8 mouse cellular contexts compared by ENCODE assay signal in genomic region chr5:35973800-35974199, GRCm38 (mm10).
DNase-seq lines count a peak whose midpoint lies in the region; ATAC-seq and TF ChIP-seq lines count a peak whose summit lies in the region.

No protein-coding gene starts in this region.

- 80% methylated on average over 12 of the region's 12 CpGs for WGBS in neural tube, embryonic 13.5 days
- 70% methylated on average over 12 of the region's 12 CpGs for whole genome bisulfite sequencing in neural tube, embryonic 15.5 days
- 12% methylated on average over 12 of the region's 12 CpGs for WGBS in lung, adult 2 months
- WGBS in midbrain, postnatal 0 days = 79% methylated on average over 12 of the region's 12 CpGs
- whole genome bisulfite sequencing in hindbrain, embryonic 12.5 days = 83% methylated on average over 12 of the region's 12 CpGs

- TF ChIP-seq POLR2A in lung, adult 2 months (IDR thresholded peaks at IDR 0.05; ENCODE audit: borderline replicate concordance, extremely low read depth, low read depth, low read length) = no peak

- peaks cover 85% of the 10 kb centered on the region for H3K36me3 ChIP-seq in neural tube, embryonic 13.5 days
- H3K36me3 ChIP-seq in neural tube, embryonic 15.5 days = peaks cover 57% of the 10 kb centered on the region
- peaks cover 37% of the 10 kb centered on the region for H3K36me3 ChIP-seq in midbrain, postnatal 0 days (ENCODE audit: insufficient read depth, low read length)
- H3K36me3 ChIP-seq in hindbrain, embryonic 12.5 days = peaks cover 77% of the 10 kb centered on the region

- H3K9me3 ChIP-seq in neural tube, embryonic 13.5 days = no peaks in the 10 kb centered on the region
- no peaks in the 10 kb centered on the region for H3K9me3 ChIP-seq in neural tube, embryonic 15.5 days (replicated peaks)
- no peaks in the 10 kb centered on the region for H3K9me3 ChIP-seq in midbrain, postnatal 0 days (ENCODE audit: low read length)
- no peaks in the 10 kb centered on the region for H3K9me3 ChIP-seq in hindbrain, embryonic 12.5 days (replicated peaks)

- 0 out of 2 replicates have a peak overlapping the region, but pooled peaks have one; percentile 34 for H3K27ac ChIP-seq in neural tube, embryonic 13.5 days (replicated peaks)
- no peak overlapping the region; the same call in 1 of the 2 replicates for H3K27ac ChIP-seq in neural tube, embryonic 15.5 days (replicated peaks)
- H3K27ac ChIP-seq in midbrain, postnatal 0 days (ENCODE audit: low read depth, low read length) = no peak overlapping the region
- H3K27ac ChIP-seq in hindbrain, embryonic 12.5 days = no peak overlapping the region

- no peak overlapping the region for H3K4me3 ChIP-seq in neural tube, embryonic 13.5 days
- H3K4me3 ChIP-seq in neural tube, embryonic 15.5 days (replicated peaks) = no peak overlapping the region
- H3K4me3 ChIP-seq in lung, adult 2 months (replicated peaks; ENCODE audit: extremely low read depth, low read depth, low read length) = peak overlapping the region; percentile 6
- no peak overlapping the region for H3K4me3 ChIP-seq in midbrain, postnatal 0 days (ENCODE audit: low read depth, low read length)
- H3K4me3 ChIP-seq in hindbrain, embryonic 12.5 days = no peak overlapping the region

- no peak for TF ChIP-seq CTCF in lung, adult 2 months (IDR thresholded peaks at IDR 0.05; ENCODE audit: insufficient read depth, low read length)
- no peak for TF ChIP-seq CTCF in midbrain, postnatal 0 days (IDR thresholded peaks at IDR 0.05)

- peaks cover 20% of the 10 kb centered on the region for H3K4me1 ChIP-seq in neural tube, embryonic 13.5 days (replicated peaks)
- peaks cover 8% of the 10 kb centered on the region for H3K4me1 ChIP-seq in neural tube, embryonic 15.5 days
- peaks cover 6% of the 10 kb centered on the region for H3K4me1 ChIP-seq in lung, adult 2 months (ENCODE audit: control insufficient read depth, insufficient read depth, low read length)
- H3K4me1 ChIP-seq in midbrain, postnatal 0 days (ENCODE audit: insufficient read depth, low read length) = no peaks in the 10 kb centered on the region
- peaks cover 23% of the 10 kb centered on the region for H3K4me1 ChIP-seq in hindbrain, embryonic 12.5 days

- H3K9ac ChIP-seq in neural tube, embryonic 13.5 days = no peak overlapping the region
- H3K9ac ChIP-seq in neural tube, embryonic 15.5 days (replicated peaks) = no peak overlapping the region
- H3K9ac ChIP-seq in midbrain, postnatal 0 days (replicated peaks; ENCODE audit: low read length, poor library complexity, severe bottlenecking) = no peak overlapping the region
- no peak overlapping the region for H3K9ac ChIP-seq in hindbrain, embryonic 12.5 days

- H3K27me3 ChIP-seq in neural tube, embryonic 13.5 days = no peaks in the 10 kb centered on the region
- no peaks in the 10 kb centered on the region for H3K27me3 ChIP-seq in neural tube, embryonic 15.5 days (replicated peaks)
- H3K27me3 ChIP-seq in midbrain, postnatal 0 days (ENCODE audit: insufficient read depth, low read length) = no peaks in the 10 kb centered on the region
- H3K27me3 ChIP-seq in hindbrain, embryonic 12.5 days = no peaks in the 10 kb centered on the region

- no peak for ATAC-seq in neural tube, embryonic 13.5 days (ENCODE audit: low read depth)
- ATAC-seq in neural tube, embryonic 15.5 days (ENCODE audit: low FRiP score) = no peak
- peak; percentile 81 for ATAC-seq in inflammation-experienced regulatory T-cells, adult 6 months
- no peak for ATAC-seq in midbrain, postnatal 0 days (ENCODE audit: low FRiP score)
- ATAC-seq in hindbrain, embryonic 12.5 days (ENCODE audit: low FRiP score) = no peak

- DNase-seq in fibroblast of lung, adult 2 months (ENCODE audit: low read depth) = peak; percentile 60
- DNase-seq in lung, adult 2 months = peak; percentile 66
- DNase-seq in testis, postnatal 10 days (ENCODE audit: low spot score) = peak; percentile 92
- DNase-seq in midbrain, postnatal 0 days (ENCODE audit: low spot score) = no peak

- H3K4me2 ChIP-seq in neural tube, embryonic 13.5 days = no peak overlapping the region
- no peak overlapping the region for H3K4me2 ChIP-seq in neural tube, embryonic 15.5 days
- H3K4me2 ChIP-seq in midbrain, postnatal 0 days (ENCODE audit: low read depth, low read length, poor library complexity, severe bottlenecking) = no peak overlapping the region
- H3K4me2 ChIP-seq in hindbrain, embryonic 12.5 days (replicated peaks) = no peak overlapping the region
